Mouse (Mus musculus) left cerebral cortex, adult 9 months (tissue): ENCODE results near the gene Tet2.

ENCODE experiments used
- DNase-seq, 2 experiments: peaks; one replicate each; pipeline ENCODE4 v3.0.0; 2022; ENCODE audit warnings: low spot score in 2 of 2

Gene Tet2

GRCm38 (mm10) chr3:133436919-133437320, 108.0 kb downstream of the Tet2 start:
- no peak for DNase-seq

DNA sequence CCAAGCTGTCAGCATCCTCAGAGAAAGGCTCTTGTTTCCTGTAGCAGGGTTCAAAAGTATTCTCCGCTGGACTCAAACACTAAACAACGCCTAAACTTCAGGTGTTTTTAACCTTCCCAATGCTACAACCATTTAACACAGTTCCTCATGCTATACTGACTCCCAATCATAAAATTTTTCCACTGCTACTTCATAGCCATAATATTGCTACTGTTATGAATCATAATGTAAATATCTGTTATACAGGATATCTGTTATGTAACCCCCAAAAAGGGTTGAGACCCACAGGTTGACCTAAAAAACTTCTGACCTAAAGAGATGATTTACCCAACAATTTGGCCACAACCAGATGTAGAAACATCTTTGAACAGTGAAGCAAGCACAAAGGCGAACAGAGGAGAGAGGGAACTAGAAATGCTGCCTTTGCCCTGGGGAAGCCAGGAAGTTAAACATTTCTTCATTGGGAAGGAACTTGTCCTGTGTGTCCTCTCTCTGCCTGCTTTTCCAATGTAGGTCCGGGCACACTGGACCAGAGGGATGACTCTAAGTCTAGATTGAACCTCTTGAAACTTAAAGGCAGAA, 108.6 kb downstream of the Tet2 start:
- DNase-seq: no peak

DNA sequence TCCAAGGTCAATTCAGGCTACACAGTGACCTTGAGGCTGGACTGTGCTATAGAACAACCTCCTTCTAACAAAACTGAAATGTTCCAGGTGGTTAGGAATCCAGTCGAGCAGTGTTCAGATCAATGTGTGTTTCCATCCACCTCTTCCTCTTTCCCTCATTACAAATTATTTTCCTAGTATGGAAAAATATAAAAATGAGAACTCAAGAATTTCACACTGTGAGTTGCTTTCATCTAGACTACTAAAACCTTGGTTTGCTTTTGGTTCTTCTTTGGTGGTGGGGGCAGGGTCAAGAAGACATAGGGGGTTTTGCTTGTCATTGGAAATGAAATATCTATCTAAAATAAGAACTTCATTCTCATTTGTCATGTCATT, 109.2 kb downstream of the Tet2 start:
- no peak for DNase-seq

DNA sequence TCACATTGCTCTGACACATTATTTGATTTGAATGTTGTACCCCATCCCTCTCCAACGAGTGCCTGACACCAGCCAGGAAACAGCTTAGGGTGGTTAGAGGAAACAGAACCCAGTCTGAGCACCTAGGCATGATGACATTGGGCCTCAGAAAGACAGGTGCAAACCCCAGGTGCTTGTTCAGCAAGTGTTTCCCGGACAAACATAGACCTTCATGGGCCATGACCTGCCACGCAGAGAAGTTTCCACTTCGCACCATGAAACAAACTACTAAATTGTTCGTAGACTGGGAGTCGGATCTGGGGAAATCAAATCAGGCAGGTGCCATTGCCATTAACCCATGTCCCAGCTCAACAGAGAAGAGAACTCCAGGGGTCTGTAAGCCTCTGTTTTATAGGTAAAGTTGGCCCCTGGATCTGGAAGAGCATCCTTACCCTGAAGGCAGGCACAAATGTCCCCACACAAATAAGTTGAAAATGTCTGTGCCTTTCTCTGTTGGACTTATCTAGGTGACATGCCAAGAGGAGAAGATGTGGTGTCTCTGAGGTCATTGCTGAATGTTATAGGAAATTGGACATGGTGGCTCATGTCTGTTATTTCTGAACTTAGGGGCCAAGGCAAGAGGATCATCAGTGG, 109.7 kb downstream of the Tet2 start:
- no peak for DNase-seq

DNA sequence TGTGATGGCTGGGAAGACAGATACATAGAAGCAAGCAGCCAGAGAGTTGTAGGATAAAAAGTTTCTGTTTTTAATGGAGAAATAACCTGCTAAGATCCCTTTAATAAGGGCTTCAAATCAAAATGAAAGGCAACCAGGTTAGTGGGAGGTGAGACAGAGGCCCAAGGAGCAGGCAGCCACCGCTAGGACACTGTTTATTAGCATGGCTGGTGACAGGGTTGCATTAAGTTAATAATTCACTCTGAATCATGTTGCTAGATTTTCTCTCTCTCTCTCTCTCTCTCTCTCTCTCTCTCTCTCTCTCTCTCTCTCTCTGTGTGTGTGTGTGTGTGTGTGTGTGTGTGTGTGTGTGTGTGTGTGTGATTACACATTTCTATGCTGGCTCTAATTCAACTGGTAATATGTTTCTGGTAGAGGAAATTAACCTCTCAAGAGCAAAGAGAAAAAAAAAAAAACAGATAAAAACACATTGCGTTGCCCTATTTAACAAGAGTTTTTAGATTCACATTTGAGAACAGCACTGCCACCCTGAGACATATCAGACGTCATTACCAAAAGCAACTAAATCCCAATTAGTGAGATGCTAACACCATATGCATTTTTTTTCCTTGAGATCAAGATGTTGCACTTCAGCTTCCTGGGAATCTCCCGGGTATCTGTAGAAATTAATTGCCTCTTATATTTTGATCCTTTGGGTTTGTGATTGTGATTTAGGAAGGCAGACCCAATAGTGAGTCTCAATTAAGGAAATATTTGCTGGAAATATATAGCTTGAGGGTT, 115.4 kb downstream of the Tet2 start:
- no peak for DNase-seq

GRCm38 (mm10) chr3:133428003-133428402, 116.9 kb downstream of the Tet2 start:
- DNase-seq: no peak

GRCm38 (mm10) chr3:133423073-133423472, 121.9 kb downstream of the Tet2 start:
- DNase-seq: no peak

GRCm38 (mm10) chr3:133414747-133415146, 130.2 kb downstream of the Tet2 start:
- DNase-seq: no peak
